Mouse (Mus musculus) effector memory CD4-positive, alpha-beta T cell, adult 5 months (primary cell): ENCODE data around the gene Pspn. TPM values are rescaled to one million over a fixed set of nuclear protein-coding genes. Genes with fewer than 3 reads are reported as not detected.

Experiments
- polyA plus RNA-seq: library from polyadenylated mRNA; unstranded; fragments of 100-300 nt; shearing (Covaris generic); gene quantifications from one replicate; pipeline ENCODE4 v1.2.1, GENCODE M21; 2017

The Pspn gene
- polyA plus RNA-seq: not detected

DNA sequence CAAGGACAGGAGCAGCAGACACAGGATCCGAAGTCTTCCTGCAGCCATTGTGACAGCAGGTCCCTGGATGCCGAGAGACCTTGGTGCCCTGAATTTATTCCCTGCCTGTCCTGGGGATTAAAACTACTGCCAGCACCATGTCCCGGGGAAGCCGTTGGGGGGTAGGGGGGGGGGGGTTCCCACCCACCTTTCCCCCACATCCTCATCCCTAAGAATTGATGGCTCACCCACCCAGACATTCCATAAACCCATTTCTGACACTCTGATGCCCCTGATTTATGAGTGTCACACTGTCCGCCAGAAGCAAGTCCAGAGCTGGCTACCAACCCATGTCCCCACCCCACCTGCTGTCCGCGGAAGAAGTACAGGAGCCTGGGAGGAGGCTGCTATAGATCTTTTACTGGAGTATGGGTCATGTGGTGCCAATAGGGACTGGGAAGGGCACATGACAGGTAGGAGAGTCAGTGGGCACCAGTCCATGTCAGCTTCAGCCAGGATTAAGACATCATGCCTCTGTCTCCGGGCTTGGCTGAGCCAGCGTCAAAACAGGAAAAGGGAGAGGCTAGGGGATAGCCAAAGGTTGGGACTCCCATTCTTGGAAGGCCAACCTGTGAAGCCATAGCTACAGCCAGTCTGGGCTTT, at the start of gene Pspn:
Pspn (minus strand) TSS at position 51 of the 642 bp plus-strand sequence.

DNA sequence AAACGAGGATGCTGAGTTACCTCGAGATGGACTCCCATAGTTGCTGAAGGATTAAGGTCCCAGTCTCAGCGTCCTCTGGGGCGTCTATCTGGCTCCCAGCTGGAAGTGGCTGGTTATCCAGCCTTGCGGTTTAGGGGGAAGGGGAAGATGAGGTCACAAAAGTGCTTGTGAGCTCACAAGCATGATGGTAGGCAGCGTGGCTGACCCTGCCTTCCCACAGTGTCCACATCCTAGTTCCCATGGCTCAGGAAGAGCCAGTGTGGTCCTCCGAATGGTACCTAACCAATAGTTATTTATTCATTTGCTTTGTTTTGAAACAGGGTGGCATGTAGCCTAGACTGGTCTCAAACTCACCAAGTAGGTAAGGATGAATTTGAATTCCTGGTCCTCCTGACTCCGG, 41.7 kb upstream of the Pspn start, which contains the start of gene Slc25a41:
Slc25a41 (minus strand) TSS at position 101 of the 400 bp plus-strand sequence.

DNA sequence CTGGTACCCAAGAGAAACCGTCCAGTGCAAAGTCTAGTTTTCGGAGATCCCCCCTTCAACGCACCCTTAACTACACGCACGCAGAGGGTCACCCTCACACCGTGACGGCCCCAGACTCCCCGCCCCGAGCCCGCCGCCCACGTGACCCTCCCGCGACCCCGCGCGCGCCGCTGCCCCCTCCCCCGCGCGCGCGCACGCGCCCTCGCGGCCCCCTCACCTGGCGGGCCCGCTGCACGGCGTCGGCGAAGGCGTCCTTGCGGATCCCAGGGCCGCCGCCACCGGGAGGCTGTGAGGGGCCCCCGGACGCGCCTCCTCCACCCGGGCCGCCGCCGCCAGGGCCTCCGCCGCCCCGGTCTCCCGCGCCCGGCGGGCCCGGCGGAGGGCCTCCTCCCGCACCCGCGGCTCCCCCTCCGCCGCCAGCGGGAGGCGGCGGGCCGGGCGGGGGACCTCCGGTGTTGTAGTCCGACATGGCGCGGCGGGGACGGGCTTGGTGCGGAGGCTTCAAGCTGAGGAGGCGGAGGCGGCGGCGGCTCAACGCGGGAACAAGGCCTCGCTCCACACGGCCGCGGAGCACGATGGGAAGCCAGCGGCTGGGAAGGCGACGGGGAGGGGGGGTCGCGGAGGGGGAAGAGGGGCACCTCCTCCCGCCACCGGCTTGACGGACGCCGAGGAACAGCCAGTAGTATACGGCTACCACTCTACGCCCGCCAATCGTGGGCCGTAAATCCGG, 31.3 kb upstream of the Pspn start, which contains the start of gene Khsrp:
Khsrp (minus strand) TSS at position 592 of the 730 bp plus-strand sequence.

DNA sequence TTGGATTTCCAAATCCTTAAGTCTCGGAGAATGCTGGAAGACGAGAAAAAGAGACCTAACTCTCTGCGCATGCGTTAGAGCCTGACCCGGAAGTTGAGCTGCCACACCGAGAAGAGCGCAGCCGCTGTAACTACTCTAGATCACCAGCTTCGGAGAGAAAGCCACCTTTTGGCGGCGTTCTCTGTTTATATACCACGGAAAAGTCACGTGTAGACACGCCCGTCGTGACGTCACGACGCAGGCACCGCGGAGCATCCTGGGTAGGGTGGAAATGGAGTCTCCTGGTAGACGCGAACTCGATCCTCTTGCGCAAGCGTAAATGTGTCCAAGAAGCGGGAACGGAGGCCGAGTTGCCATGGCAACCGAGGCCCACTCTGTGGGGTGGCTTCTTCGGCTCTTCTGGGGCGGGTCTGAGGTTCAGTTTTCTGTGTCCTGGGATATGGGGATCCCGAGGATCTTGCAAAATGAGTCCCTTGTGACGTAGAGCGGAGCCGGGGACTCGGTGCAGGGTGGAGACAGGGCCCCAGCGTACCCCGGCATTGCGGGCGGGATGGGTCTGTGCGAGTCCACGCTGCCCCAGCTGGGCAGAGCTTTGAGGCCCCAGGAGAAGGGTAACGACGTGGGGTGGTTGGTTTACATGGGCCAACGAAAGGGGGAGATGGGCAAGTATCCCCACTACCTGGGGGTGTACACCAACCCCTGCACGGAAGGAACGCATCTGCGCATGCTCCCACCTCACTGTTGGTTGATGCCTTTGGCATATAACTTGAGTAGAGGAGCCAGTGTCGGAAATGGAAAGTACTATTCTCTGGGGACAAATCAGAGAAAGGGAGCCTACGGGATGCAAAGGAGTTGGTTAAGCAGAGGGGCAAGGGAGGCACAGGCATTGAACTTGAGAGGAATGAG, 11.7 kb upstream of the Pspn start, which contains the start of the genes Gtf2f1 and Gm17949:
Gtf2f1 (minus strand) TSS at position 53 of the 906 bp plus-strand sequence.
Gm17949 (plus strand) TSS at position 234 of the 906 bp plus-strand sequence.

DNA sequence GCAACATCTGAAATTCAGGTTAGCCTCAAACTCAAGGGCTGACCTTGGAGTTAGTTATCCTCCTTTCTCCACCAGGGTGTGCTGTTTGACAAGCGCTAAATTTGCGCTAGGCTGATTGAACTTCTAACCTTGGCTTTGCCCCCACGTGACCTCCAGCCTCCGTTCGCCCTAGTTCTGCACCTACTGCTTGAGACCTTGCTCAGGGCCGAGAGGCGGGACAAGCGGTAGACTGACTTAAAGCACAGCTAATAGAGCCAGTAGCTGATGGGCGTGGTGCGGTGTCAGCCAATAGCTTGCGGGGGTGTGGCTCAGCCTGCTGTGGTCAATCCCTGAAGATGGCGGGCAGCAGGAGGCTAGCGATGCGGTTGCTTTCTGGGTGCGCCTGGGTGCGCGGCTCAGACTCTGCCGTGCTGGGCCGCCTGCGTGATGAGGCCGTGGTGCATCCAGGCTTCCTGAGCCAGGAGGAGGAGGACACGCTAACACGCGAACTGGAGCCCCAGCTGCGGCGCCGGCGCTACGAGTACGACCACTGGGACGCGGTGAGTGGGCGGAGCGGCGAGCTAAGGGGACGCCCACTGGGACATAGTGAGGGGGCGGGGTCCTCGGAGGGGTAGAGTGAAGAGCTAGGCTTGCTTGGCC, 2.7 kb downstream of the Pspn start, which contains the start of gene Alkbh7:
Alkbh7 (plus strand) TSS at position 311 of the 639 bp plus-strand sequence.

DNA sequence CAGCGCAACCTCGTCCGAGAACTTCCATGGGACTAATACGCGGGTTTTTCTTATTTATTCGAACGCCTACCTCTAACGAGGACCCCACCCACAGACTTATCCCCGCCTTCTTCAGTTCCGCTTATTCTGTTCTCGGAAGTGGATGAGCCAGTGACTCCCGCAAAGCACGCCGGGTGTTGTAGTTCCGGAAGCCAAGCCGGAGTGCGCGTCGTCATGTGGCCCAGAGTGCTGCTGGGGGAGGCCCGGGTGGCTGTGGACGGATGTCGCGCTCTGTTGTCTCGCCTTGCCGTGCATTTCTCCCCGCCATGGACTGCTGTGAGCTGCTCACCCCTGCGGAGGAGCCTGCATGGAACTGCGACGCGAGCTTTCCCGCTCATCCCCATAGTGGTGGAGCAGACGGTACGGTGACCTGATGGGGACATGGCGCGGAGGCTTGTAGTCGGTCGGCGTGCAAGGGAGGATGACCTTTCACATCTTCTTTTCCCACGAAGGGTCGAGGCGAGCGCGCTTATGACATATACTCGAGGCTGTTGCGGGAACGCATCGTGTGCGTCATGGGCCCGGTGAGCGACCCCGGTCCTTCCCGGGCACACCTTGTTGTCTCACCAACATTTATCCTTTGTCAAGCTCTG, 9.6 kb downstream of the Pspn start, which contains the start of gene Clpp:
Clpp (plus strand) TSS at position 191 of the 632 bp plus-strand sequence.

DNA sequence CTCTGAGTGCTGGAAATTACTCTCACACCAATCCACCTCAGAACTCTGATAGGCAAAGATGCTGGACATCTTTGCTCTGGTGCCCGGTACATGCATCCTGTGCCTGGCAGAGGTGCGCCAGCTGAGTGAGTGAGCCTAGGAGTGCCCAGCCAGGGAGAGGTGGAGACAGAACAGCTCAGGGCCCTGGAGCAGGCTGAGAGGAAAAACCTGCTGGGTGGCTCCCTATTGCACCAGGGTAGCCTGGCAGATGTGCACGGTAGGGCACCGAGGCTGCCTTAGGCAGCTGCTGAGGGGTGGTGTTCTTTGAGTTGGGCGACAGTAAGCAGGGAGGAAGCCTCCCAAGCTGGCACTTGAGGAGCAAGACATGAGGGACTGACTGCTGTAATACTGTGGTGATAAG, 17.8 kb downstream of the Pspn start, which contains the start of gene Acer1:
Acer1 (minus strand) TSS at position 114 of the 400 bp plus-strand sequence.

Other genes starting within 250 kb of the Pspn start
- not detected for gene Nrtn, start 242.5 kb downstream of the Pspn start, polyA plus RNA-seq
- gene Dus3l, start 235.3 kb downstream of the Pspn start, polyA plus RNA-seq: 43.1 TPM
- 0.95 TPM for gene Prr22, start 229.8 kb downstream of the Pspn start, polyA plus RNA-seq
- 2.5 TPM for gene Rfx2, start 169.0 kb downstream of the Pspn start, polyA plus RNA-seq
- not detected for gene Acsbg2, start 125.6 kb downstream of the Pspn start, polyA plus RNA-seq
- gene 1700061G19Rik, start 124.5 kb downstream of the Pspn start, polyA plus RNA-seq: 0.14 TPM
- gene Mllt1, start 64.6 kb downstream of the Pspn start, polyA plus RNA-seq: 24.8 TPM
- gene Acer1, start 17.9 kb downstream of the Pspn start, polyA plus RNA-seq: not detected
- gene Clpp, start 9.7 kb downstream of the Pspn start, polyA plus RNA-seq: 39.7 TPM
- gene Alkbh7, start 2.7 kb downstream of the Pspn start, polyA plus RNA-seq: 12.0 TPM
- gene Gtf2f1, start 11.3 kb upstream of the Pspn start, polyA plus RNA-seq: 62.3 TPM
- gene Gm17949, start 11.5 kb upstream of the Pspn start, polyA plus RNA-seq: 0.42 TPM
- 48.7 TPM for gene Khsrp, start 31.5 kb upstream of the Pspn start, polyA plus RNA-seq
- not detected for gene Slc25a41, start 41.6 kb upstream of the Pspn start, polyA plus RNA-seq
- 4.4 TPM for gene Crb3, start 59.1 kb upstream of the Pspn start, polyA plus RNA-seq
- gene Slc25a23, start 59.8 kb upstream of the Pspn start, polyA plus RNA-seq: 6.7 TPM
- 159 TPM for gene Dennd1c, start 78.5 kb upstream of the Pspn start, polyA plus RNA-seq
- 1.5 TPM for gene Tubb4a, start 87.8 kb upstream of the Pspn start, polyA plus RNA-seq
- 17.9 TPM for gene Tnfsf9, start 105.3 kb upstream of the Pspn start, polyA plus RNA-seq
- not detected for gene Cd70, start 149.8 kb upstream of the Pspn start, polyA plus RNA-seq
- gene Tnfsf14, start 194.2 kb upstream of the Pspn start, polyA plus RNA-seq: 10.9 TPM
- 0.07 TPM for gene C3, start 228.1 kb upstream of the Pspn start, polyA plus RNA-seq
- 56.3 TPM for gene Gpr108, start 248.4 kb upstream of the Pspn start, polyA plus RNA-seq
- gene Trip10, start 249.4 kb upstream of the Pspn start, polyA plus RNA-seq: 5.4 TPM